Mouse (Mus musculus) forebrain, embryonic 13.5 days (tissue): ENCODE data around the gene Gm16485. TPM values are rescaled to one million over a fixed set of nuclear protein-coding genes. Genes with fewer than 3 reads are reported as not detected.

Experiments
- ATAC-seq: fragments of 200-750 bp; cut with Nextera tagmentation; 2 replicates; pipeline ENCODE4 v1.8.0; 2017
- H3K27ac ChIP-seq: fragments of 300-500 bp; sonication (generic); 2 replicates; pipeline ENCODE4 v1.5.1; 2015; ENCODE audit warnings: inconsistent platforms, mild to moderate bottlenecking, moderate library complexity
- H3K27me3 ChIP-seq: fragments of 300-500 bp; sonication (generic); 2 replicates; pipeline ENCODE4 v1.6.1; 2015; ENCODE audit warnings: mild to moderate bottlenecking, inconsistent platforms
- H3K36me3 ChIP-seq: fragments of 300-500 bp; sonication (generic); 2 replicates; pipeline ENCODE4 v1.6.1; 2015; ENCODE audit warnings: mild to moderate bottlenecking, inconsistent platforms; ENCODE audit not compliant: poor library complexity, severe bottlenecking
- H3K4me1 ChIP-seq: fragments of 300-500 bp; sonication (generic); 2 replicates; pipeline ENCODE4 v1.6.1; 2015; ENCODE audit warnings: inconsistent platforms
- H3K4me2 ChIP-seq: fragments of 300-500 bp; sonication (generic); 2 replicates; pipeline ENCODE4 v1.6.1; 2015; ENCODE audit warnings: inconsistent platforms, mild to moderate bottlenecking, moderate library complexity
- H3K4me3 ChIP-seq: fragments of 300-500 bp; sonication (generic); 2 replicates; pipeline ENCODE4 v1.5.1; 2015; ENCODE audit warnings: mild to moderate bottlenecking, inconsistent platforms
- H3K9ac ChIP-seq: fragments of 300-500 bp; sonication (generic); 2 replicates; pipeline ENCODE4 v1.6.1; 2015; ENCODE audit warnings: mild to moderate bottlenecking, inconsistent platforms
- H3K9me3 ChIP-seq: fragments of 300-500 bp; sonication (generic); replicated peaks from 2 replicates; pipeline ENCODE4 v1.6.1; 2016; ENCODE audit warnings: inconsistent platforms
- WGBS: fragments of 180-500 bp; shearing (Covaris S2); methylation state at CpG from one replicate; pipeline ENCODE4 v1.1.7; 2015; 5-methylcytosine and 5-hydroxymethylcytosine counted together
- polyA plus RNA-seq: library from polyadenylated mRNA; unstranded; fragments of >200 nt; fragmentation: Nextera tagmentation; extraction: Ambion mirVana; gene quantifications from 2 replicates; pipeline ENCODE4 v1.2.1, GENCODE M21; 2015

Gene Gm16485
- 0.10 and 0.24 TPM in 2 replicates for polyA plus RNA-seq

GRCm38 (mm10) chr9:8971491-8971890 is at the start of gene Gm16485:
Gm16485 (plus strand) TSS chr9:8971791.
- Histone ChIP-seq H3K27ac (no peak within 1 kb of the TSS), H3K4me1 (no peaks in the 10 kb centered on the region), H3K9ac (no peak within 1 kb of the TSS), H3K9me3 (no peaks in the 10 kb centered on the region), H3K36me3 (no peaks in the 10 kb centered on the region), H3K27me3 (no peaks in the 10 kb centered on the region), H3K4me3 (no peak within 1 kb of the TSS), H3K4me2 (no peak within 1 kb of the TSS)
- no peak for ATAC-seq
- 73% methylated on average over 2 of the region's 2 CpGs for WGBS

- H3K27ac ChIP-seq: no peak overlapping the region
- H3K4me1 ChIP-seq: no peaks in the 10 kb centered on the region
- no peaks in the 10 kb centered on the region for H3K36me3 ChIP-seq
- no peak overlapping the region for H3K9ac ChIP-seq
- no peak overlapping the region for H3K4me2 ChIP-seq
- WGBS: 92% methylated on average over 2 of the region's 2 CpGs
- H3K4me3 ChIP-seq: no peak overlapping the region
- no peak for ATAC-seq
- H3K9me3 ChIP-seq: no peaks in the 10 kb centered on the region
- H3K27me3 ChIP-seq: no peaks in the 10 kb centered on the region
Observed at GRCm38 (mm10) chr9:8927561-8927960, 44.0 kb upstream of the Gm16485 start.

GRCm38 (mm10) chr9:8937753-8938152 is 33.8 kb upstream of the Gm16485 start:
- Histone ChIP-seq H3K9ac (no peak overlapping the region), H3K4me1 (no peaks in the 10 kb centered on the region), H3K27ac (no peak overlapping the region), H3K4me2 (no peak overlapping the region), H3K36me3 (no peaks in the 10 kb centered on the region), H3K27me3 (no peaks in the 10 kb centered on the region), H3K4me3 (no peak overlapping the region), H3K9me3 (no peaks in the 10 kb centered on the region)
- no peak for ATAC-seq
- 57% methylated on average over 1 of the region's 1 CpGs for WGBS

- no peaks in the 10 kb centered on the region for H3K36me3 ChIP-seq
- no peak overlapping the region for H3K27ac ChIP-seq
- H3K9ac ChIP-seq: no peak overlapping the region
- H3K4me1 ChIP-seq: no peaks in the 10 kb centered on the region
- H3K4me2 ChIP-seq: no peak overlapping the region
- H3K9me3 ChIP-seq: no peaks in the 10 kb centered on the region
- H3K27me3 ChIP-seq: no peaks in the 10 kb centered on the region
- no peak overlapping the region for H3K4me3 ChIP-seq
- ATAC-seq: no peak
Observed at GRCm38 (mm10) chr9:8953306-8953705, 18.3 kb upstream of the Gm16485 start.

GRCm38 (mm10) chr9:8964512-8965133 is 7.0 kb upstream of the Gm16485 start:
- Histone ChIP-seq H3K9ac (no peak overlapping the region), H3K27ac (no peak overlapping the region), H3K4me1 (no peaks in the 10 kb centered on the region), H3K9me3 (no peaks in the 10 kb centered on the region), H3K4me2 (no peak overlapping the region), H3K36me3 (no peaks in the 10 kb centered on the region), H3K27me3 (no peaks in the 10 kb centered on the region), H3K4me3 (no peak overlapping the region)
- 68% methylated on average over 8 of the region's 8 CpGs for WGBS
- peak; percentile 71; the same call in 1 of the 2 replicates for ATAC-seq

- no peaks in the 10 kb centered on the region for H3K4me1 ChIP-seq
- peak; percentile 51; the same call in 1 of the 2 replicates for ATAC-seq
- H3K27ac ChIP-seq: no peak overlapping the region
- H3K9ac ChIP-seq: no peak overlapping the region
- no peaks in the 10 kb centered on the region for H3K9me3 ChIP-seq
- H3K27me3 ChIP-seq: no peaks in the 10 kb centered on the region
- H3K4me2 ChIP-seq: no peak overlapping the region
- 67% methylated on average over 7 of the region's 7 CpGs for whole genome bisulfite sequencing
- H3K4me3 ChIP-seq: no peak overlapping the region
- H3K36me3 ChIP-seq: no peaks in the 10 kb centered on the region
Observed at GRCm38 (mm10) chr9:8970240-8970639, 1.4 kb upstream of the Gm16485 start.

- H3K27ac ChIP-seq: no peak overlapping the region
- peak; percentile 80 for ATAC-seq
Observed at GRCm38 (mm10) chr9:8977775-8978174, 6.2 kb downstream of the Gm16485 start.

GRCm38 (mm10) chr9:8982315-8982714 is 10.7 kb downstream of the Gm16485 start:
- H3K36me3 ChIP-seq: no peaks in the 10 kb centered on the region
- 74% methylated on average over 3 of the region's 3 CpGs for WGBS
- no peak overlapping the region for H3K9ac ChIP-seq
- H3K9me3 ChIP-seq: no peaks in the 10 kb centered on the region
- no peaks in the 10 kb centered on the region for H3K4me1 ChIP-seq
- no peak for ATAC-seq
- no peaks in the 10 kb centered on the region for H3K27me3 ChIP-seq
- no peak overlapping the region for H3K4me2 ChIP-seq
- H3K27ac ChIP-seq: no peak overlapping the region
- no peak overlapping the region for H3K4me3 ChIP-seq

More at GRCm38 (mm10) chr9:8977775-8978174, 6.2 kb downstream of the Gm16485 start:
- Histone ChIP-seq H3K27me3 (no peaks in the 10 kb centered on the region), H3K36me3 (no peaks in the 10 kb centered on the region), H3K4me2 (no peak overlapping the region), H3K9me3 (no peaks in the 10 kb centered on the region), H3K4me3 (no peak overlapping the region), H3K4me1 (no peaks in the 10 kb centered on the region), H3K9ac (no peak overlapping the region)
- WGBS: 34% methylated on average over 2 of the region's 2 CpGs

- ATAC-seq: no peak
- Histone ChIP-seq H3K4me1 (no peaks in the 10 kb centered on the region), H3K9me3 (no peaks in the 10 kb centered on the region), H3K4me3 (no peak overlapping the region), H3K9ac (no peak overlapping the region), H3K27me3 (no peaks in the 10 kb centered on the region), H3K27ac (no peak overlapping the region), H3K4me2 (no peak overlapping the region), H3K36me3 (no peaks in the 10 kb centered on the region)
- WGBS: 77% methylated on average over 2 of the region's 2 CpGs
Observed at GRCm38 (mm10) chr9:8996494-8996893, 24.9 kb downstream of the Gm16485 start.

- Histone ChIP-seq H3K36me3 (peaks cover 8% of the 10 kb centered on the region), H3K27ac (no peak overlapping the region), H3K4me2 (no peak overlapping the region), H3K4me3 (no peak overlapping the region), H3K4me1 (no peaks in the 10 kb centered on the region), H3K9ac (no peak overlapping the region), H3K27me3 (no peaks in the 10 kb centered on the region), H3K9me3 (no peaks in the 10 kb centered on the region)
- no peak for ATAC-seq
Observed at GRCm38 (mm10) chr9:9001170-9001569, 29.6 kb downstream of the Gm16485 start.

GRCm38 (mm10) chr9:9015108-9015507 is 43.5 kb downstream of the Gm16485 start:
- Histone ChIP-seq H3K4me3 (no peak overlapping the region), H3K27me3 (no peaks in the 10 kb centered on the region), H3K9me3 (no peaks in the 10 kb centered on the region), H3K27ac (no peak overlapping the region), H3K4me1 (no peaks in the 10 kb centered on the region), H3K4me2 (no peak overlapping the region), H3K36me3 (peaks cover 6% of the 10 kb centered on the region; the same call in 1 of the 2 replicates), H3K9ac (no peak overlapping the region)
- WGBS: 92% methylated on average over 2 of the region's 2 CpGs
- ATAC-seq: no peak
